Mouse (Mus musculus) erythroblast, embryonic 14.5 days (primary cell): ENCODE measurements around the gene Gm45713.

Source experiments
- GATA1 ChIP-seq: IDR thresholded peaks from 2 replicates; pipeline ENCODE4 v1.6.1; 2012; ENCODE audit warnings: low read length, inconsistent platforms, mixed read lengths
- TAL1 ChIP-seq: IDR thresholded peaks from 3 replicates; pipeline ENCODE4 v1.6.1; 2012; ENCODE audit warnings: low read length, inconsistent platforms, mixed read lengths

- no peak for TF ChIP-seq GATA1
- TF ChIP-seq TAL1, result no peak
Observed at GRCm38 (mm10) chr7:45158991-45159390, 23.0 kb upstream of the Gm45713 start.
